Mouse (Mus musculus) intestine, embryonic 16.5 days (tissue): ENCODE results near the gene Atrx. TPM values are rescaled to one million over a fixed set of nuclear protein-coding genes. Genes with fewer than 3 reads are reported as not detected.

Experiments
- ATAC-seq: fragments of 200-750 bp; cut with Nextera tagmentation; 2 replicates; pipeline ENCODE4 v1.8.0; 2017; ENCODE audit warnings: moderate TSS enrichment, moderate library complexity
- H3K27ac ChIP-seq: fragments of 300-500 bp; sonication (generic); 2 replicates; pipeline ENCODE4 v1.5.1; 2014; ENCODE audit warnings: mild to moderate bottlenecking, low read length
- H3K27me3 ChIP-seq: fragments of 300-500 bp; sonication (generic); replicated peaks from 2 replicates; pipeline ENCODE4 v1.6.1; 2014; ENCODE audit warnings: low read length, control low read depth, mixed read lengths; ENCODE audit not compliant: control insufficient read depth, insufficient read depth
- H3K36me3 ChIP-seq: fragments of 300-500 bp; sonication (generic); 2 replicates; pipeline ENCODE4 v1.6.1; 2014; ENCODE audit warnings: low read length, control low read depth; ENCODE audit not compliant: control insufficient read depth, insufficient read depth
- H3K4me1 ChIP-seq: fragments of 300-500 bp; sonication (generic); 2 replicates; pipeline ENCODE4 v1.6.1; 2014; ENCODE audit warnings: low read length, control low read depth, mixed read lengths; ENCODE audit not compliant: control insufficient read depth, insufficient read depth
- H3K4me2 ChIP-seq: fragments of 300-500 bp; sonication (generic); 2 replicates; pipeline ENCODE4 v1.6.1; 2014; ENCODE audit warnings: low read depth, low read length, control low read depth
- H3K4me3 ChIP-seq: fragments of 300-500 bp; sonication (generic); 2 replicates; pipeline ENCODE4 v1.5.1; 2014; ENCODE audit warnings: mild to moderate bottlenecking, low read length
- H3K9ac ChIP-seq: fragments of 300-500 bp; sonication (generic); 2 replicates; pipeline ENCODE4 v1.6.1; 2014; ENCODE audit warnings: low read depth, low read length
- H3K9me3 ChIP-seq: fragments of 300-500 bp; sonication (generic); 2 replicates; pipeline ENCODE4 v1.6.1; 2016; ENCODE audit warnings: low read length, control low read depth; ENCODE audit not compliant: control insufficient read depth
- WGBS: fragments of 180-500 bp; shearing (Covaris S2); extraction: QIAGEN DNeasy Blood & Tissue Kit; methylation state at CpG from one replicate; pipeline ENCODE4 v1.1.7; 2014; 5-methylcytosine and 5-hydroxymethylcytosine counted together
- polyA plus RNA-seq: library from polyadenylated mRNA; unstranded; fragments of >200 nt; fragmentation: Nextera tagmentation; extraction: Ambion mirVana; gene quantifications from 2 replicates; pipeline ENCODE4 v1.2.1, GENCODE M21; 2015

Atrx gene
- polyA plus RNA-seq, 1 experiment from 2014 or later = 111 TPM

- Histone ChIP-seq H3K4me1 (no peaks in the 10 kb centered on the region), H3K27me3 (no peaks in the 10 kb centered on the region), H3K9me3 (no peaks in the 10 kb centered on the region), H3K4me2 (no peak overlapping the region), H3K4me3 (no peak overlapping the region), H3K27ac (no peak overlapping the region), H3K9ac (no peak overlapping the region), H3K36me3 (no peaks in the 10 kb centered on the region)
- no peak for ATAC-seq
- WGBS = 92% methylated on average over 5 of the region's 5 CpGs
Observed at GRCm38 (mm10) chrX:105824462-105824861, 104.7 kb downstream of the Atrx start.

GRCm38 (mm10) chrX:105794806-105795403, 134.3 kb downstream of the Atrx start:
- no peaks in the 10 kb centered on the region for H3K4me1 ChIP-seq
- no peak overlapping the region for H3K4me2 ChIP-seq
- H3K27me3 ChIP-seq = no peaks in the 10 kb centered on the region
- no peak overlapping the region for H3K9ac ChIP-seq
- WGBS = 56% methylated on average over 8 of the region's 8 CpGs
- H3K4me3 ChIP-seq = no peak overlapping the region
- H3K27ac ChIP-seq = no peak overlapping the region
- ATAC-seq = no peak
- no peaks in the 10 kb centered on the region for H3K36me3 ChIP-seq
- no peaks in the 10 kb centered on the region for H3K9me3 ChIP-seq

- Histone ChIP-seq H3K9me3 (no peaks in the 10 kb centered on the region), H3K4me1 (no peaks in the 10 kb centered on the region), H3K9ac (no peak overlapping the region), H3K4me3 (no peak overlapping the region), H3K27ac (no peak overlapping the region), H3K4me2 (no peak overlapping the region), H3K27me3 (0 out of 2 replicates have a peak, but pooled peaks cover 4% of the 10 kb centered on the region), H3K36me3 (no peaks in the 10 kb centered on the region)
- no peak for ATAC-seq
- WGBS = 88% methylated on average over 5 of the region's 5 CpGs
Observed at GRCm38 (mm10) chrX:105773281-105773680, 155.9 kb downstream of the Atrx start.

GRCm38 (mm10) chrX:105767932-105768331, 161.3 kb downstream of the Atrx start:
- H3K27me3 ChIP-seq = peaks cover 34% of the 10 kb centered on the region
- H3K9ac ChIP-seq = no peak overlapping the region
- H3K4me2 ChIP-seq = no peak overlapping the region
- H3K4me1 ChIP-seq = no peaks in the 10 kb centered on the region
- H3K36me3 ChIP-seq = no peaks in the 10 kb centered on the region
- no peaks in the 10 kb centered on the region for H3K9me3 ChIP-seq
- no peak for ATAC-seq
- no peak overlapping the region for H3K27ac ChIP-seq
- 76% methylated on average over 3 of the region's 3 CpGs for WGBS
- H3K4me3 ChIP-seq = no peak overlapping the region

- H3K4me2 ChIP-seq = no peak overlapping the region
- peaks cover 38% of the 10 kb centered on the region for H3K27me3 ChIP-seq
- H3K27ac ChIP-seq = no peak overlapping the region
- WGBS = 34% methylated on average over 8 of the region's 9 CpGs
- no peaks in the 10 kb centered on the region for H3K9me3 ChIP-seq
- H3K36me3 ChIP-seq = no peaks in the 10 kb centered on the region
- H3K4me3 ChIP-seq = no peak overlapping the region
- H3K9ac ChIP-seq = no peak overlapping the region
- H3K4me1 ChIP-seq = no peaks in the 10 kb centered on the region
- ATAC-seq = no peak
Observed at GRCm38 (mm10) chrX:105767177-105767764, 161.9 kb downstream of the Atrx start.

GRCm38 (mm10) chrX:105766013-105766412, 163.2 kb downstream of the Atrx start:
- no peak overlapping the region for H3K27ac ChIP-seq
- H3K4me1 ChIP-seq = no peaks in the 10 kb centered on the region
- H3K4me3 ChIP-seq = no peak overlapping the region
- no peaks in the 10 kb centered on the region for H3K9me3 ChIP-seq
- no peaks in the 10 kb centered on the region for H3K36me3 ChIP-seq
- WGBS = 50% methylated on average over 6 of the region's 6 CpGs
- H3K4me2 ChIP-seq = no peak overlapping the region
- H3K27me3 ChIP-seq = peaks cover 36% of the 10 kb centered on the region
- H3K9ac ChIP-seq = no peak overlapping the region
- ATAC-seq = no peak

- H3K4me1 ChIP-seq = no peaks in the 10 kb centered on the region
- H3K27me3 ChIP-seq = peaks cover 36% of the 10 kb centered on the region
- peak overlapping the region; percentile 48 for H3K4me3 ChIP-seq
- peak overlapping the region; percentile 62 for H3K4me2 ChIP-seq
- H3K27ac ChIP-seq = no peak overlapping the region
- ATAC-seq = 0 out of 2 replicates have a peak, but pooled peaks have one; percentile 21
- H3K36me3 ChIP-seq = no peaks in the 10 kb centered on the region
- H3K9ac ChIP-seq = no peak overlapping the region
- 22% methylated on average over 35 of the region's 36 CpGs for WGBS
- H3K9me3 ChIP-seq = no peaks in the 10 kb centered on the region
Observed at GRCm38 (mm10) chrX:105765005-105765706, 164.0 kb downstream of the Atrx start.

GRCm38 (mm10) chrX:105764162-105765004, 164.8 kb downstream of the Atrx start, which contains the start of gene Fgf16:
Fgf16 (plus strand) TSS chrX:105764279.
- WGBS = 8% methylated on average over 49 of the region's 86 CpGs
- H3K4me2 ChIP-seq = peak within 1 kb of the TSS; percentile 62
- ATAC-seq = peak; percentile 64
- H3K4me1 ChIP-seq = no peaks in the 10 kb centered on the region
- no peaks in the 10 kb centered on the region for H3K9me3 ChIP-seq
- no peak within 1 kb of the TSS for H3K27ac ChIP-seq
- no peaks in the 10 kb centered on the region for H3K36me3 ChIP-seq
- peak within 1 kb of the TSS; percentile 48 for H3K4me3 ChIP-seq
- H3K27me3 ChIP-seq = peaks cover 36% of the 10 kb centered on the region
- H3K9ac ChIP-seq = peak within 1 kb of the TSS; percentile 51; the same call in 1 of the 2 replicates

- ATAC-seq = 0 out of 2 replicates have a peak, but pooled peaks have one; percentile 13
- H3K9ac ChIP-seq = no peak overlapping the region
- H3K27me3 ChIP-seq = peaks cover 36% of the 10 kb centered on the region
- no peaks in the 10 kb centered on the region for H3K9me3 ChIP-seq
- H3K36me3 ChIP-seq = no peaks in the 10 kb centered on the region
- H3K4me1 ChIP-seq = no peaks in the 10 kb centered on the region
- WGBS = 7% methylated on average over 19 of the region's 20 CpGs
- peak overlapping the region; percentile 62 for H3K4me2 ChIP-seq
- peak overlapping the region; percentile 48 for H3K4me3 ChIP-seq
- H3K27ac ChIP-seq = no peak overlapping the region
Observed at GRCm38 (mm10) chrX:105763612-105764011, 165.6 kb downstream of the Atrx start.
